Mouse (Mus musculus) G1E (cell line): Measurements from ENCODE around the gene Phgr1.

Experiments used
- GATA1 ChIP-seq: IDR thresholded peaks from 2 replicates; pipeline ENCODE4 v1.6.1; 2012; ENCODE audit warnings: borderline replicate concordance, low read length, inconsistent platforms, mixed read lengths
- GATA2 ChIP-seq: IDR thresholded peaks from 2 replicates; pipeline ENCODE4 v1.6.1; 2012; ENCODE audit warnings: low read depth, low read length, inconsistent platforms, borderline replicate concordance

DNA sequence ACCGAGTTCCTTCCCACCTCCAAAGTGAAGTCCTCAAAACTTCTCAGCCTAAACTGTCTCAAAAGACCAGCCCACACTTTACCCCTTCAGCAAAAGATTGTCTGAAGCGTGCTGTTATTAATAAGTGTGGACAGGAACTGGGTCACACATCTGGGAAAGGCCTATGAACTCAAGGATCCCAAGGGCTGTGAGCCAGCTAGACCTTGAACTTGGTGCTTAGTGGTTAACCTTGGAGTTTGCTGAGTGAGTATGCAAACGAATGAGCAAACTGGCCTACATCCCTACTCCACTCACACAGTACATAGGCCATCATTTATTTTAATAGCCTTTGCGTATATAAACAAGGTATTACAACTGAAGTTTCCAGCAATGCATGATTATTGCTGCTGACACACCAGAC, 47.1 kb upstream of the Phgr1 start:
- no peak for TF ChIP-seq GATA1
- no peak for TF ChIP-seq GATA2
